10 mouse cellular contexts compared by ENCODE assay signal in genomic region chr5:135737154-135737553, GRCm38 (mm10). TPM values are rescaled to one million over a fixed set of nuclear protein-coding genes. Genes with fewer than 3 reads are reported as not detected.
DNase-seq lines count a peak whose midpoint lies in the region; ATAC-seq and TF ChIP-seq lines count a peak whose summit lies in the region.
"Had no signal": no experiment of that assay in that cellular context is flagged by ENCODE, and none has a peak within 500 bp of the region (broad histone marks: within the 10 kb centered on the region; RNA-seq: fewer than 3 reads in every experiment).

No protein-coding gene starts in this region.

- H3K79me2 ChIP-seq in CH12.LX (replicated peaks; ENCODE audit: control insufficient read depth, extremely low read depth, insufficient read depth, poor library complexity, severe bottlenecking) = no peaks in the 10 kb centered on the region
- no peaks in the 10 kb centered on the region for H3K79me2 ChIP-seq in MEL (ENCODE audit: control insufficient read depth, insufficient read depth, low read length, poor library complexity)

- H3K27me3 ChIP-seq in CH12.LX (replicated peaks) (no peaks in the 10 kb centered on the region), MEL (ENCODE audit: control insufficient read depth in 1 of 2, insufficient read depth in 2 of 2, low read length in 2 of 2) (no peaks in the 10 kb centered on the region)

- TF ChIP-seq RAD21 in CH12.LX (IDR thresholded peaks at IDR 0.05; ENCODE audit: low read depth, low read length) (no peak), MEL (IDR thresholded peaks at IDR 0.05; ENCODE audit: low read depth, low read length) (no peak)

- DNase-seq in layer of hippocampus, adult 2 months (ENCODE audit: low spot score in 2 of 2) = no peak
- DNase-seq in layer of hippocampus, postnatal 36 days = no peak
- DNase-seq in CH12.LX (ENCODE audit: extremely low read depth) (no peak), MEL (ENCODE audit: low read depth, low spot score) (peak; percentile 33)
- DNase-seq in lung, adult 18-20 months = no peak
- DNase-seq in urinary bladder, postnatal 10 days (ENCODE audit: low spot score) = no peak
- DNase-seq: heart, adult 11 months; right cerebral cortex, postnatal 14 days had no signal

- TF ChIP-seq POLR2A in CH12.LX (IDR thresholded peaks at IDR 0.05; ENCODE audit: low read depth, low read length) = no peak
- no peak for TF ChIP-seq POLR2A in MEL (IDR thresholded peaks at IDR 0.05; ENCODE audit: control insufficient read depth in 1 of 2, insufficient read depth in 1 of 2, low read depth in 1 of 2, low read length in 2 of 2, poor library complexity in 1 of 2)

- H3K27ac ChIP-seq in layer of hippocampus, adult 2 months = no peak overlapping the region
- H3K27ac ChIP-seq in CH12.LX (ENCODE audit: insufficient read depth, low read depth) = no peak overlapping the region
- no peak overlapping the region for H3K27ac ChIP-seq in MEL (ENCODE audit: control insufficient read depth, low read depth, low read length)
- H3K27ac ChIP-seq: hindbrain, embryonic 14.5 days had no signal

- peaks cover 0 to 7% of the 10 kb centered on the region in 2 experiments; a peak in 1 of 4 replicates for H3K4me1 ChIP-seq in CH12.LX (ENCODE audit: control insufficient read depth in 1 of 2, insufficient read depth in 2 of 2)
- 0 out of 4 replicates have a peak, but pooled peaks cover 0 to 3% of the 10 kb centered on the region in 2 experiments for H3K4me1 ChIP-seq in MEL (ENCODE audit: control insufficient read depth in 1 of 2, insufficient read depth in 2 of 2, low read length in 2 of 2)

- H3K4me3 ChIP-seq in layer of hippocampus, adult 2 months = no peak overlapping the region
- no peak overlapping the region for H3K4me3 ChIP-seq in CH12.LX (replicated peaks in 1 of 3; ENCODE audit: low read depth in 2 of 3, low read length in 2 of 3, poor library complexity in 1 of 3)
- no peak overlapping the region for H3K4me3 ChIP-seq in MEL (ENCODE audit: control insufficient read depth in 1 of 2, insufficient read depth in 1 of 2, low read depth in 2 of 2, low read length in 2 of 2)

- peaks cover 49 to 73% of the 10 kb centered on the region in 2 experiments for H3K36me3 ChIP-seq in CH12.LX (replicated peaks in 1 of 2; ENCODE audit: control insufficient read depth in 1 of 2, insufficient read depth in 1 of 2, low read length in 1 of 2)
- H3K36me3 ChIP-seq in MEL (ENCODE audit: control insufficient read depth in 1 of 2, insufficient read depth in 2 of 2, low read length in 2 of 2) = peaks cover 0 to 2% of the 10 kb centered on the region in 2 experiments; a peak in 1 of 4 replicates

- no peak overlapping the region for H3K9ac ChIP-seq in CH12.LX (ENCODE audit: insufficient read depth, low read depth)
- H3K9ac ChIP-seq in MEL (ENCODE audit: control insufficient read depth, low read depth, low read length, poor library complexity, severe bottlenecking) = no peak overlapping the region
- H3K9ac ChIP-seq: hindbrain, embryonic 14.5 days had no signal

- TF ChIP-seq CTCF in layer of hippocampus, adult 2 months (conservative IDR thresholded peaks at IDR 0.05) = peak; percentile 74
- peak; percentile 47 to 55; a peak in 3 of 4 replicates for TF ChIP-seq CTCF in CH12.LX (conservative IDR thresholded peaks at IDR 0.05 in 1 of 2, IDR thresholded peaks at IDR 0.05 in 1 of 2; ENCODE audit: low read depth in 2 of 2, low read length in 2 of 2)
- TF ChIP-seq CTCF in MEL (IDR thresholded peaks at IDR 0.05 in 2 of 3, conservative IDR thresholded peaks at IDR 0.05 in 1 of 3; ENCODE audit: control insufficient read depth in 1 of 3, insufficient read depth in 1 of 3, low read depth in 2 of 3, low read length in 3 of 3, poor library complexity in 1 of 3, severe bottlenecking in 1 of 3) = peak; percentile 48 to 66 (median 66)

- no peaks in the 10 kb centered on the region for H3K9me3 ChIP-seq in CH12.LX (replicated peaks; ENCODE audit: low read length)
- H3K9me3 ChIP-seq in MEL (replicated peaks; ENCODE audit: insufficient read depth, low read length) = no peaks in the 10 kb centered on the region

- in situ Hi-C loops in CH12.LX (cut with MboI; ENCODE audit: low pct_ligation_motif_present, low pct_unique_long_range_greater_than_20kb, low sequenced_read_pairs) = no loop called here

- H3K4me2 ChIP-seq in CH12.LX (ENCODE audit: insufficient read depth, low read depth, poor library complexity, severe bottlenecking) = no peak overlapping the region
- H3K4me2 ChIP-seq: hindbrain, embryonic 14.5 days had no signal

- dilution Hi-C loops in CH12.LX (cut with MboI; ENCODE audit: extremely low pct_ligation_motif_present, extremely low pct_unique_long_range_greater_than_20kb, low sequenced_read_pairs) = no loop called here

- peak; percentile 51; the same call in 1 of the 2 replicates for ATAC-seq in megakaryocyte progenitor cell, adult 5-6 weeks (replicated peaks; ENCODE audit: poor library complexity)

- TF ChIP-seq EP300 in CH12.LX (IDR thresholded peaks at IDR 0.05; ENCODE audit: low read length) (no peak), MEL (IDR thresholded peaks at IDR 0.05; ENCODE audit: low read depth in 1 of 2, low read length in 2 of 2) (no peak)

TF ChIP-seq in CH12.LX, 34 proteins besides CTCF, POLR2A, EP300 and RAD21:
- no peak for TF ChIP-seq POLR2AphosphoS2 (IDR thresholded peaks at IDR 0.05; ENCODE audit: low read depth, low read length)
- no peak for TF ChIP-seq CHD2 (IDR thresholded peaks at IDR 0.05; ENCODE audit: low read length)
- TF ChIP-seq E2F4 (IDR thresholded peaks at IDR 0.05; ENCODE audit: insufficient replicate concordance, low read depth, low read length) = no peak
- TF ChIP-seq ZNF384 (IDR thresholded peaks at IDR 0.05; ENCODE audit: low read depth, low read length) = no peak
- peak; percentile 24 for TF ChIP-seq SMC3 (IDR thresholded peaks at IDR 0.05; ENCODE audit: low read depth, low read length)
- no peak for TF ChIP-seq CHD1 (IDR thresholded peaks at IDR 0.05; ENCODE audit: low read depth, low read length)

TF ChIP-seq in MEL, 35 proteins besides CTCF, POLR2A, EP300 and RAD21:
- TF ChIP-seq SMC3 (IDR thresholded peaks at IDR 0.05; ENCODE audit: low read depth, low read length) = peak; percentile 28
- no peak for TF ChIP-seq CHD2 (IDR thresholded peaks at IDR 0.05; ENCODE audit: low read length)

RNA-seq across cellular contexts. Expression of gene Tmem120a, which starts 7.1 kb away (rescaled TPM):
- 10 to 100 TPM; 16.9 to 19.8 TPM for total RNA-seq in layer of hippocampus, adult 2 months (2021)
- total RNA-seq in layer of hippocampus, postnatal 36 days (2021) = 10 to 100 TPM; 12.4 to 16.4 TPM
- total RNA-seq in CH12.LX (2012; rRNA removed) (21.4 and 22.2 TPM in 2 replicates), CH12.LX (2014; rRNA removed) (9.1 and 12.0 TPM in 2 replicates), MEL (2012; rRNA removed) (19.6 and 20.2 TPM in 2 replicates)
- polyA plus RNA-seq in CH12.LX (2012; ENCODE audit: insufficient read length, low read depth) (27.1 and 27.7 TPM in 2 replicates), MEL (2012; ENCODE audit: insufficient read depth in 1 of 2, insufficient read length in 2 of 2, low read depth in 1 of 2, low replicate concordance in 2 of 2, missing spikeins in 1 of 2) (10 to 100 TPM in 1 of 2 experiments, not detected in 1; 38.8 TPM)
- total RNA-seq in megakaryocyte progenitor cell, adult 5-6 weeks (2015) = 8.5 and 11.6 TPM in 2 replicates
- 8.2 and 19.1 TPM in 2 replicates for total RNA-seq in megakaryocyte progenitor cell, adult 5-6 weeks (2017)

RNA-seq across cellular contexts. Expression of gene Styxl1, which starts 41.0 kb away (rescaled TPM):
- total RNA-seq in layer of hippocampus, adult 2 months (2021) = not detected
- total RNA-seq in layer of hippocampus, postnatal 36 days (2021) = not detected
- total RNA-seq in CH12.LX (2012; rRNA removed) (not detected in 2 replicates), CH12.LX (2014; rRNA removed) (not detected in 2 replicates), MEL (2012; rRNA removed) (not detected in 2 replicates)
- polyA plus RNA-seq in CH12.LX (2012; ENCODE audit: insufficient read length, low read depth) (not detected in 2 replicates), MEL (2012; ENCODE audit: insufficient read depth in 1 of 2, insufficient read length in 2 of 2, low read depth in 1 of 2, low replicate concordance in 2 of 2, missing spikeins in 1 of 2) (under 1 TPM in 1 of 2 experiments, not detected in 1; 0.17 TPM)
- not detected in 2 replicates for total RNA-seq in megakaryocyte progenitor cell, adult 5-6 weeks (2015)
- not detected in 2 replicates for total RNA-seq in megakaryocyte progenitor cell, adult 5-6 weeks (2017)

RNA-seq across cellular contexts. Expression of gene Mdh2, which starts 41.1 kb away (rescaled TPM):
- total RNA-seq in layer of hippocampus, adult 2 months (2021) = 100 to 1,000 TPM; 382 to 388 TPM
- 100 to 1,000 TPM; 387 to 407 TPM for total RNA-seq in layer of hippocampus, postnatal 36 days (2021)
- total RNA-seq in CH12.LX (2012; rRNA removed) (152 and 163 TPM in 2 replicates), CH12.LX (2014; rRNA removed) (119 and 133 TPM in 2 replicates), MEL (2012; rRNA removed) (207 and 241 TPM in 2 replicates)
- polyA plus RNA-seq in CH12.LX (2012; ENCODE audit: insufficient read length, low read depth) (489 and 569 TPM in 2 replicates), MEL (2012; ENCODE audit: insufficient read depth in 1 of 2, insufficient read length in 2 of 2, low read depth in 1 of 2, low replicate concordance in 2 of 2, missing spikeins in 1 of 2) (1,000 to 10,000 TPM in 1 of 2 experiments, 100 to 1,000 TPM in 1; 465 to 1,097 TPM)
- total RNA-seq in megakaryocyte progenitor cell, adult 5-6 weeks (2015) = 415 and 419 TPM in 2 replicates
- 185 and 192 TPM in 2 replicates for total RNA-seq in megakaryocyte progenitor cell, adult 5-6 weeks (2017)
